Mouse (Mus musculus) erythroblast, embryonic 14.5 days (primary cell): ENCODE data around the gene Tdrd1.

ENCODE experiments used
- GATA1 ChIP-seq: IDR thresholded peaks from 2 replicates; pipeline ENCODE4 v1.6.1; 2012; ENCODE audit warnings: low read length, inconsistent platforms, mixed read lengths
- TAL1 ChIP-seq: IDR thresholded peaks from 3 replicates; pipeline ENCODE4 v1.6.1; 2012; ENCODE audit warnings: low read length, inconsistent platforms, mixed read lengths

DNA sequence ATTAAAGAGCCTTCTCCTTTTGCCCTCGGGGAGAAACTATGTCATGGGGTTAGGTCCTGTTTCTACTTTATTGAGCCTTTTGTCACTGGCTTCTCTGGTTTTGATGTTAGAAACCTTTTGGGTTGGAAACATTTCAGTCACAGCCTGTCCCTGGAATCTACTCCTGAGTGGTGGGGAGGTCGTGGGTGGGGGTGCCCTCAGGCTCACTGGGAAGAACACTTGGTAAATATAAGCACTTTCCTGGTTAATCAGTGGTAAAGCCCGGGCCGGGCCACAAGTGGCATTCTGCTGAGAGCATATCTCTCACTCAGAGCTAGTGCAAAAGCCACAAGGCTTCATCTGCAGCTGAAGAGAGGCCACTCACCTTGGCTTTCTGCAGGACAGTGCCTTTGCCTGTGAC is 87.8 kb downstream of the Tdrd1 start:
- TF ChIP-seq GATA1, result no peak
- TF ChIP-seq TAL1, result no peak
